Mouse (Mus musculus) forebrain, postnatal 0 days (tissue): ENCODE measurements at regions not wholly inside any gene's neighbourhood (a gene's known extent, or its start where the extent isn't known, plus 50 kb on each side); places are given as distances from the start of the nearest gene placed in this dataset.
A peak's percentile ranks its signal among the peaks of the same experiment; 100 is the strongest.

Experiments used
- ATAC-seq: fragments of 200-750 bp; cut with Nextera tagmentation; 2 replicates; pipeline ENCODE4 v1.8.0; 2017; ENCODE audit warnings: mild to moderate bottlenecking, moderate library complexity
- DNase-seq: peaks from one replicate; pipeline ENCODE4 v3.0.0-alpha.2; 2015
- H3K27ac ChIP-seq: fragments of 300-500 bp; sonication (generic); 2 replicates; pipeline ENCODE4 v1.5.1; 2014; ENCODE audit warnings: low read depth, mild to moderate bottlenecking, antibody characterized with exemption, low read length, moderate library complexity, mixed read lengths
- H3K27me3 ChIP-seq: fragments of 300-500 bp; sonication (generic); 2 replicates; pipeline ENCODE4 v1.6.1; 2014; ENCODE audit warnings: mild to moderate bottlenecking, low read length, mixed read lengths; ENCODE audit not compliant: insufficient read depth
- H3K36me3 ChIP-seq: fragments of 300-500 bp; sonication (generic); 2 replicates; pipeline ENCODE4 v1.6.1; 2014; ENCODE audit warnings: mild to moderate bottlenecking, moderate library complexity; ENCODE audit not compliant: insufficient read depth
- H3K4me1 ChIP-seq: fragments of 300-500 bp; sonication (generic); 2 replicates; pipeline ENCODE4 v1.6.1; 2014; ENCODE audit warnings: antibody characterized with exemption; ENCODE audit not compliant: insufficient read depth
- H3K4me2 ChIP-seq: fragments of 300-500 bp; sonication (generic); 2 replicates; pipeline ENCODE4 v1.6.1; 2014; ENCODE audit warnings: low read depth, mild to moderate bottlenecking, moderate library complexity
- H3K4me3 ChIP-seq: fragments of 300-500 bp; sonication (generic); 2 replicates; pipeline ENCODE4 v1.5.1; 2014; ENCODE audit warnings: low read depth, low read length, mixed read lengths
- H3K9ac ChIP-seq: fragments of 300-500 bp; sonication (generic); 2 replicates; pipeline ENCODE4 v1.6.1; 2014; ENCODE audit warnings: mild to moderate bottlenecking
- H3K9me3 ChIP-seq: fragments of 300-500 bp; sonication (generic); 2 replicates; pipeline ENCODE4 v1.6.1; 2016; ENCODE audit warnings: low read length
- CTCF ChIP-seq: sonication (generic); IDR thresholded peaks from 2 replicates; pipeline ENCODE4 v1.5.1; 2016; ENCODE audit warnings: antibody characterized with exemption, control low read depth, low read depth
- WGBS: fragments of 180-500 bp; shearing (Covaris S2); extraction: QIAGEN DNeasy Blood & Tissue Kit; methylation state at CpG from one replicate; pipeline ENCODE4 v1.1.7; 2014; 5-methylcytosine and 5-hydroxymethylcytosine counted together

GRCm38 (mm10) chr9:91610401-91610800 lies 244.8 kb upstream of the Zic1 start:
- Histone ChIP-seq H3K4me3 (no peak overlapping the region), H3K4me1 (no peaks in the 10 kb centered on the region; the same call in 1 of the 2 replicates), H3K27ac (no peak overlapping the region), H3K36me3 (no peaks in the 10 kb centered on the region), H3K9ac (no peak overlapping the region), H3K4me2 (no peak overlapping the region), H3K9me3 (no peaks in the 10 kb centered on the region), H3K27me3 (no peaks in the 10 kb centered on the region)
- DNase-seq (no peak), ATAC-seq (no peak)
- TF ChIP-seq CTCF = no peak
- 87% methylated on average over 2 of the region's 2 CpGs for WGBS

GRCm38 (mm10) chr9:91609457-91610166 lies 244.0 kb upstream of the Zic1 start:
- ATAC-seq = peak; percentile 93
- peak; percentile 39 for DNase-seq
- H3K27ac ChIP-seq = no peak overlapping the region
- H3K9me3 ChIP-seq = no peaks in the 10 kb centered on the region
- no peaks in the 10 kb centered on the region; the same call in 1 of the 2 replicates for H3K4me1 ChIP-seq
- 38% methylated on average over 10 of the region's 10 CpGs for WGBS
- H3K4me2 ChIP-seq = peak overlapping the region; percentile 27; the same call in 1 of the 2 replicates
- no peaks in the 10 kb centered on the region for H3K36me3 ChIP-seq
- no peak for TF ChIP-seq CTCF
- H3K27me3 ChIP-seq = no peaks in the 10 kb centered on the region
- no peak overlapping the region for H3K9ac ChIP-seq
- no peak overlapping the region for H3K4me3 ChIP-seq

DNA sequence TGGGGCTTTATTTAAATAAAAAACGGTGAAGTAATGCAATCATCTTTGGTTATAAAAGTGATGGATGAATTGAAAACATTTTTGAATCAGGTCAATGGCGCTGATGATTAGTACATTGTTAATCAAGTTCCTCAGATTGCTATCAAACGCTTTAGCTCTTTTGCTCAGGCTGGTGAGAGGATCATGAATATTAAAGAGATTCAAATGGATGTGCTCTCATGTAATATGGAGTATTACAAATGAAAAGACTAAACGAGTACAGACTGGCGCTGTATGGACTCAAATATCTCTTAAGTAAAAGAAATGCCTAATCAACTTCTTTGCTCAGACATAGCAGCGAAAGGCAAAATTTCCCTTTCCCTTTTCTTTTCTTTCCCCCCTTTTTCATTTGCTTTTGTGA lies 236.1 kb upstream of the Zic1 start:
- TF ChIP-seq CTCF = no peak
- DNase-seq (no peak), ATAC-seq (no peak)
- Histone ChIP-seq H3K27ac (no peak overlapping the region), H3K9ac (no peak overlapping the region), H3K9me3 (no peaks in the 10 kb centered on the region), H3K4me3 (no peak overlapping the region), H3K36me3 (no peaks in the 10 kb centered on the region), H3K4me2 (no peak overlapping the region), H3K4me1 (no peaks in the 10 kb centered on the region), H3K27me3 (no peaks in the 10 kb centered on the region)
- WGBS = 39% methylated on average over 6 of the region's 6 CpGs

DNA sequence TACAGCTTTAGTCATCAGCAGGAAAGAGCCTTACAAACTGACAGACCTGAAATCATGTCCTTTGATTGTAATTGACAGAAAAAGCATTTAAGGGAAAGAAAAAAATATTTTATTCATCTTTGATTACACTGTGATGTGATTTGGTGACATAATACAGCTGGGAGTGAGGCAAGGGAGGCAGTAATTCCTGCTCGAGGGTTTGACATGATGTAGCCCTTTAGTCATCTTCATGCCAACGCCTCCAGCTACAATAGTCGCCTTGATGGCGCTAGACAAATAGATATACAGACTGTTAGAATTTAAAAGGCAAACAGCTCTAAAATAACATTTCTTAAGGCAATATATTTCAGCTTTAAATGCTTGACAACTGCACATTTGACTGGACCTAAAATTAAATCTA lies 226.3 kb upstream of the Zic1 start:
- Histone ChIP-seq H3K27ac (no peak overlapping the region), H3K9ac (no peak overlapping the region), H3K4me2 (no peak overlapping the region), H3K27me3 (no peaks in the 10 kb centered on the region), H3K4me1 (no peaks in the 10 kb centered on the region; the same call in 1 of the 2 replicates), H3K4me3 (no peak overlapping the region), H3K36me3 (no peaks in the 10 kb centered on the region), H3K9me3 (no peaks in the 10 kb centered on the region)
- no peak for TF ChIP-seq CTCF
- ATAC-seq (no peak; the same call in 1 of the 2 replicates), DNase-seq (no peak)
- WGBS = 43% methylated on average over 4 of the region's 4 CpGs

GRCm38 (mm10) chr9:91588756-91589155 lies 223.1 kb upstream of the Zic1 start:
- ATAC-seq (no peak), DNase-seq (no peak)
- Histone ChIP-seq H3K27me3 (no peaks in the 10 kb centered on the region), H3K9me3 (no peaks in the 10 kb centered on the region), H3K4me1 (no peaks in the 10 kb centered on the region; the same call in 1 of the 2 replicates), H3K36me3 (no peaks in the 10 kb centered on the region), H3K4me2 (no peak overlapping the region), H3K4me3 (no peak overlapping the region), H3K27ac (no peak overlapping the region), H3K9ac (no peak overlapping the region)
- 62% methylated on average over 6 of the region's 6 CpGs for WGBS
- no peak for TF ChIP-seq CTCF

GRCm38 (mm10) chr9:91587861-91588260 lies 222.3 kb upstream of the Zic1 start:
- Histone ChIP-seq H3K4me2 (no peak overlapping the region), H3K4me3 (no peak overlapping the region), H3K9me3 (no peaks in the 10 kb centered on the region), H3K36me3 (no peaks in the 10 kb centered on the region), H3K27ac (no peak overlapping the region), H3K9ac (peak overlapping the region; percentile 3; the same call in 1 of the 2 replicates), H3K4me1 (no peaks in the 10 kb centered on the region; the same call in 1 of the 2 replicates), H3K27me3 (no peaks in the 10 kb centered on the region)
- WGBS = 30% methylated on average over 5 of the region's 5 CpGs
- no peak for DNase-seq
- no peak for ATAC-seq
- no peak for TF ChIP-seq CTCF

- no peak for TF ChIP-seq CTCF
- no peak overlapping the region for H3K4me3 ChIP-seq
- peak; percentile 53; the same call in 1 of the 2 replicates for ATAC-seq
- H3K9ac ChIP-seq = peak overlapping the region; percentile 3; the same call in 1 of the 2 replicates
- H3K4me2 ChIP-seq = no peak overlapping the region
- H3K4me1 ChIP-seq = no peaks in the 10 kb centered on the region; the same call in 1 of the 2 replicates
- H3K9me3 ChIP-seq = no peaks in the 10 kb centered on the region
- H3K27me3 ChIP-seq = no peaks in the 10 kb centered on the region
- peak; percentile 27 for DNase-seq
- 59% methylated on average over 7 of the region's 7 CpGs for WGBS
- H3K36me3 ChIP-seq = no peaks in the 10 kb centered on the region
- H3K27ac ChIP-seq = no peak overlapping the region
These were observed 221.7 kb upstream of the Zic1 start for GRCm38 (mm10) chr9:91587271-91587670.
